Mouse (Mus musculus): ENCODE measurements around the gene Ankrd42. TPM values are rescaled to one million over a fixed set of nuclear protein-coding genes. Genes with fewer than 3 reads are reported as not detected.

The Ankrd42 gene
- total RNA-seq, 2 experiments from 2014 or later: 0.77 TPM; not detected in 1

DNA sequence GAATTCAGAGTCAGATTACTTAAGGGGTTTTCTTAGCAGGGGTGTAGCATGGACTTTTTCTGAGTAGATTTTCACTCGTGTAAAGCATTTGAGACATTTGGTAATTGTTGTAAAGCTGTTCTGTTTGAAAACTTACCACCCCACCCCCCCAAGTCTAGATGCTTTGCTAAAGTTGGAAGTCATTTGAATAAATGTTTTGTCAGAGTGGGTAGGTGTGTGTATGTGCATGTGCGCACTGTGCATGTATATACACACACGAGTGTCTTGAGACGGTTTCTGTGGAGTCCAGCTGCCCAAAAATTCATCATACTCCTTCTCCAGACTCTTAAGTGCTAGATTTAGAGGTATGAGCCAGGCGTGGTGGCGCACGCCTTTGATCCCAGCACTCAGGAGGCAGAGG lies 53.4 kb downstream of the Ankrd42 start:
- ATAC-seq (replicated peaks; ENCODE audit: low FRiP score, poor library complexity, severe bottlenecking): no peak

DNA sequence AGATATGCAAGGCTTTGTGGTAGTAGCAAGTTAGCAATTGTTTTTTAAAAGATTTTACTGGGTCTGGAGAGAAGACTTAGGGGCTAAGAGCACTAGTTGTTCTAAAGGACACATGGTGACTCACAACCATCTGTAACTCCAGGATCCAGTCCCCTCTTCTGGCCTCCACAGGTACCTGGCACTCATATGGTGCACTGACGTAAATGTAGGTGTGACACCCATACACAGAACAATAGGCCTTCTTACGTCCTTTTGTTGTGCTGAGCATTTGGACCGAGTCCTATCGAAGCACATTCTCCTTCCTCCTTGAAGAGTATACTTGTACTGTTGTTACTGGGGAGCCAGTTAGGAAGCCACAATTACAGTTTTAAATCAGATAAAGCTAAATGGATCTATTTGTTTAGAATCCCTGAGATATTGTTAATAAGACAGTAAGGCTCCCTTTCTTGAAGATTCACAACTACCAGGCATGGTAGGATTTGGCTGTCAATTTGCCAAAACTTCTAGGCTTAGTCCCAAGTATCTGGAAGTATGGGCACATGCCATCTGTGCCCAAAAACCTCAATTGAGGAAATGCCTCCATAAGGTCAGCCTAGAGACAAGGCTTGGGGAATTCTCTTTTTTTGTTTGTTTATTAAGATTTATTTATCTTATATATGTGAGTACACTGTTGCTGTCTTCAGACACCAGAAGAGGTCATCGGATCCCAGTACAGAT lies 56.3 kb downstream of the Ankrd42 start:
- no peak for ATAC-seq (replicated peaks; ENCODE audit: low FRiP score, poor library complexity, severe bottlenecking)

DNA sequence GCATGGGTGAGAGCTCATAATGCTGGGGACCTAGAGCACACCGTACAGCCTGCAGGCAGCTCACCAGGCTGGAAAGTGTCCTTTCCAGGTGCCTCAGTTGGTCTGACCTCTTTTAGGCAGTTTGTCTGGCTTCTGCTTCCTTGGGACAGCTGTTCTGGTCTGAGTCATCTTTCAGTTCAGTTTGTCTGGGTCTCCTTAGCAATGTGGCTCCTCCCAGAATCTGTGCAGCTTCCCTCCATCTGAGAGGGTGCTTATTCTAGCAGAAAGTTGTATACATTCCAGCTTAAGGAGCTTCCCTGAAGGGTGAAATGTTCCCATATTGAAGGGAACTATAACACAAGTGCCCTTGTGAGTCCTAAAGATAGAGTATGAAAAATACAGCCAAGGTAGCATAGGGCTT lies 70.2 kb downstream of the Ankrd42 start:
- no peak for ATAC-seq (replicated peaks; ENCODE audit: low FRiP score, poor library complexity, severe bottlenecking)

DNA sequence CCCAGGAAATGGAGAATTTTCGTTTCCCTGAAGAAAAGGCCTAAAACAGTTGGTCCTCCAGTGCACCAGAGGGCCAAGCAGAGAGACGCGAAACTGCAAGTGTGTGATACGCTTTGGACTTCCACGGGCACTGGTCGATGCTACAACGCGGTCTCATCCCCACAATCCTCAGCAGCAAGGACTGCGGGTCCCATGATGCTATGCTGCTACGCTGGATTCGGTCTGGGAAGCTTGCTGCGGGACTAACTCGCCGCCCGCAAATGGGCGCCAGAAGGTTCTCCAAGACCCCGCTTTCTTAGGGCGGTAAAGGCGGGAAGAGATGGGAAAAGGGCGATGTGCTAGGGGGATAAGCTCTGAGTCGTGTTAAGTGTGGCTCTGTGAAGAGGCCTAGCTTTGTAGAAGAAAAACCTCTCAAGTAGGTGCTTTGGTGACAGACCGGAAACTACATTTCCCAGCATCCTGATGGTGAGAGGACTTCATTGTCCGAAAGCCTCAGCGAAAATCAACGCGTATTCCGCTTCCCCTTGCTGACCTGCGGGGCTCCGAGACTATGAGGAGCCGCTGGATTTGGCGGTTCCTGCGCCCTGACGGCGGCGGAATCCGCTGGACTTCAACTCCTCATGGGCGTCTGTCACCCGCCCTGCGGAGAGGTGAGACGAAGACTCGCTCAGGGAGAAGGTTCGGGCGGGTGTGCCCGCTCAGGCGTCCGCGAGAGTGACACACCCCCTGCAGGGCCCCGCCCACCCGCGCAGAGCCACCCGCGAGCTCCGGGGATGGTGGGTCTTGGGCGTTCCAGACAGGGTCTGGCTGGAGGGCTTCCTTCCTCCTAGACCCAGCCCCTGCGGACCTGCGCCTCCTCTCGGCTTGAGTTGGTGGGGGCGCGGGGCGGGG lies 75.7 kb downstream of the Ankrd42 start, which contains the start of gene Ccdc90b:
TSS of gene Ccdc90b (plus strand) at position 164 of the 891 bp plus-strand sequence.
- ATAC-seq (replicated peaks; ENCODE audit: low FRiP score, poor library complexity, severe bottlenecking): peak; percentile 88

DNA sequence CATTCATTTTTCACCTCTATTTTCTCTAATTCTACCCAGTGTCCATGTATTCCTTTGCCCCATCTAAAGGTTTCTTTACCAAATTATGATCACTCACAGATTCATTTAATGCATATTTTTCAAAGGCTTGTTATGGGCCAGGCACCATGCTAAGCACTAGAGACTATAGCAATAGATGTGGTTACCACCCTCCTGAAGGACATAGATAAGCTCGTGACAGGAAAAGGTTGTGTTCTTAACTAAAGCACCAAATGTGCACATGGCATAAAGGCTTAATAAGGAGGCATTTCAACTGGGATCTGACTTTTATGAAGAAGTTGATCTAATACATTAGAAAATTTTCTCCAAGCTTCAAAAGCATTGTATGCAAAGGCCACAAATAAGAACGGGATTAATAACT lies 78.2 kb downstream of the Ankrd42 start:
- peak; percentile 79 for ATAC-seq (replicated peaks; ENCODE audit: low FRiP score, poor library complexity, severe bottlenecking)

DNA sequence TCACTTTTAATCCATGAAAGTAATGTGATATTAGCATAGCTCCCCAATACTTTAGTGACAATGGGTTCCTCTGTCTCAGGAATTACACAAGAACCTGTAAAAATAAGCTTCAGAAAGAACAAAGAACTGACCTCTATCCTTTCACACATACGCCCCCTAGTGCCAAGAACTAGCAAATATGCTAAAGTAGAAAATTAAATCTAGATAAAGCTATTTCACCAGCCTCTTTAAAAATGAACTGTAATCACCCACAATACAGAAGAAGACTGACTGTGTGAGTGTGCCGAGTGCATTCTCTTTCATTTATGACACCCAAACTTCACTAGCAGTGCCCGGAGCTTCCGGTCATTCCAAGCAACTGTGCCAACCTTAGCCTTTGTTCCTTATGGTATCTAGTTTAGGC lies 86.0 kb downstream of the Ankrd42 start:
- peak; percentile 91 for ATAC-seq (replicated peaks; ENCODE audit: low FRiP score, poor library complexity, severe bottlenecking)

DNA sequence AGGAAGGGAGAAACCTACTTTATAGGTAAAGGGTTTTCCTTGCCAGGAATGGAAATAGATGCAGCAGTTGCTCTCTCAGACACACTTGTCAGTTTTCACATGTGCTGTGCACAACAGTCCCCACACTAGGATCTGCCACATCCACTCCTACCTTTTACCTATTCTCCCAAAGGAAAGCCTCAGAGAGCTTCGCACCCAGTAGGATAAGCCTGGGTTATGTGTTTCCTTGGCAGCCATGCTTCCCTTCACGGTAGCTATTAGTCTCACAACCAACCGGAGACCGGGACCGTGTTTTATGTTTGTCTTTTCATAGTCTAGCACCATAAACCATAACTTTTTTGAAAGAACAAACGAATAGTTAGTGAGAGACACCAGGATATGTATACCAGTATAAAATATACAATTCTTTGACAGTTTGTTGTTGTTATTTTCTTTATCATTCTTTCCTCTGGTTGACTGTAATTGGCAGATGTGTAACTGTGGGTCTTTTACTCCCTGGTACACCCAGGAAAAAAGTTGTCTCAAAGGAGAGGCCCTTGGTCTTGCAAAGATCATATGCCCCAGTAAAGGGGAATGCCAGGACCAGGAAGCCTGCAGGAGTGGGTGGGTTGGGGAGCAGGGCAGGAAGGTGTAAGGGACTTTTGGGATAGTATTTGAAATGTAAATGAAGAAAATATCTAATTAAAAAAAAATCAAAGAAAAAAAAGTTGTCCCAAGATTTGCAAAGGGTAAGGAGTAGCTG lies 86.5 kb downstream of the Ankrd42 start:
- ATAC-seq (replicated peaks; ENCODE audit: low FRiP score, poor library complexity, severe bottlenecking): no peak

DNA sequence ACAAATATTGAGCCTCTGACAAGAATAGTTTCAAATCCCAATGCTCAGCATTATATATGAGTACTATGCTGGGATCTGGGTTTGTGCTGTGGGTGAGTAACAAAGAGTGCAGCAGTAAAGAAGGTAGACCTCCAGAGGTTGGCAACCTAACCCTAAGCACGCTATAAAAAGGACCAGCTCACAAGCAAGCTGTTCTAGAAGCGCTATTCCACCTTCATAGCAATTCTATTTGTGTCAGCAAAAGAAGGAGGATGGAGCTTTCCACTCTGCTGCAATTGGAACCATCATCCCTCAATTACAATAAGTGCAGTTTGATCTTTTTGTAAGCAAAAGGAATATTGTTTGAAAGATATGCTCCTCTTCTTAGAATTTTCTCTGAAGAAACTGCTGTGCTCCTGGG lies 90.2 kb downstream of the Ankrd42 start:
- no peak for ATAC-seq (replicated peaks; ENCODE audit: low FRiP score, poor library complexity, severe bottlenecking)

DNA sequence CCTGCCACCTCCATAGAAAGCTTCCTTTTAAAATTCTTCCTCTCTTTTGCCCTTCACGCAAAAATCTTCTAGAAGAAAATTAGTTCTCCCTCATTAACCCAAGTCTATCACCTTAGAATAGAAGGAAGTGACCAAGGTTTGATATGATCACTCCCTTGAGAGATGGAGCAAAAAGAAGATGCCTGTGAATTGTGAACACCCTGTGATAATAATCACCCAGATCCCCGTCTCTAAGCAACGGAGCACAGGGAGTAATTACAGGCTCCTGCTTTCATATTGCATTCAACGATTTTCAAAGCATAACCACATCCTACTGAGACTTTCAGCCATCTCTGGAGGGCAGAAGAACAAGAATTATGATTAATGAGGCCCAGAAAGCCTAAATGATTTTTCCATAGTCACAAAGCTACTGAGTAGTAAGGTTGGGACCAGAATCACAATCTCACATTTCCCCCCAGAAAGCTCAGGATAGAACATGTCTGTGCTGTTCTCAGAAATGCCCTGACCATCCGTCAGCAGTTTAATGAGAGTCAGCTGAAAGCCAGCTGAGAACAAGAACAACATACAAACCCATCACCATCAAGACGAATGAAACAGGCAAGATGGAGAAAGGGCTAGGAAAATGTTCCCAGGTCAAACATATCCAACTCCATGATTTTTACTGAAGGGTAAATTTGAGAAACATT lies 104.4 kb downstream of the Ankrd42 start:
- ATAC-seq (replicated peaks; ENCODE audit: low FRiP score, poor library complexity, severe bottlenecking): no peak

Other genes starting within 250 kb of the Ankrd42 start
- gene Ccdc90b, start 76.0 kb downstream of the Ankrd42 start, total RNA-seq (2015; ENCODE audit: low replicate concordance): 6.0 and 12.1 TPM in 2 replicates
- 6.8 and 8.9 TPM in 2 replicates for gene Ccdc90b, start 76.0 kb downstream of the Ankrd42 start, total RNA-seq (2017; ENCODE audit: low replicate concordance)
- gene Pcf11, start 32.8 kb upstream of the Ankrd42 start, total RNA-seq (2015; ENCODE audit: low replicate concordance): 119 and 186 TPM in 2 replicates
- 118 and 141 TPM in 2 replicates for gene Pcf11, start 32.8 kb upstream of the Ankrd42 start, total RNA-seq (2017; ENCODE audit: low replicate concordance)
- gene Rab30, start 104.5 kb upstream of the Ankrd42 start, total RNA-seq (2015; ENCODE audit: low replicate concordance): 30.4 and 43.3 TPM in 2 replicates
- 15.8 and 25.8 TPM in 2 replicates for gene Rab30, start 104.5 kb upstream of the Ankrd42 start, total RNA-seq (2017; ENCODE audit: low replicate concordance)
- gene Ddias, start 237.1 kb upstream of the Ankrd42 start, total RNA-seq (2015; ENCODE audit: low replicate concordance): 6.7 and 9.4 TPM in 2 replicates
- gene Ddias, start 237.1 kb upstream of the Ankrd42 start, total RNA-seq (2017; ENCODE audit: low replicate concordance): 7.6 and 10.9 TPM in 2 replicates
- gene Prcp, start 237.3 kb upstream of the Ankrd42 start, total RNA-seq (2015; ENCODE audit: low replicate concordance): 37.5 and 37.6 TPM in 2 replicates
- 9.6 and 22.8 TPM in 2 replicates for gene Prcp, start 237.3 kb upstream of the Ankrd42 start, total RNA-seq (2017; ENCODE audit: low replicate concordance)